Mouse (Mus musculus) MEL (cell line): ENCODE data around the gene Jak3. TPM values are rescaled to one million over a fixed set of nuclear protein-coding genes. Genes with fewer than 3 reads are reported as not detected.

Experiments used
- DNase-seq: peaks from one replicate; pipeline ENCODE4 v3.0.0; 2011; ENCODE audit warnings: low read depth, low spot score
- H3K27ac ChIP-seq: 2 replicates; pipeline ENCODE4 v1.5.1; 2012; ENCODE audit warnings: low read depth, mild to moderate bottlenecking, control low read depth, low read length, moderate library complexity; ENCODE audit not compliant: control insufficient read depth
- H3K27me3 ChIP-seq, 2 experiments: fragments of 150-350 bp in 1 of 2; sonication (generic) in 1 of 2; 2 replicates each; pipeline ENCODE4 v1.6.1; 2012; ENCODE audit warnings: low read length in 2 of 2, mild to moderate bottlenecking in 2 of 2, improper control_type of control experiment in 1 of 2, moderate library complexity in 1 of 2; ENCODE audit not compliant: insufficient read depth in 2 of 2, control insufficient read depth in 1 of 2
- H3K36me3 ChIP-seq, 2 experiments: 2 replicates each; pipeline ENCODE4 v1.6.1; 2012 to 2014; ENCODE audit warnings: low read length in 2 of 2, improper control_type of control experiment in 1 of 2, inconsistent platforms in 1 of 2, mild to moderate bottlenecking in 1 of 2; ENCODE audit not compliant: insufficient read depth in 2 of 2, control insufficient read depth in 1 of 2
- H3K4me1 ChIP-seq, 2 experiments: fragments of 150-350 bp in 1 of 2; sonication (generic) in 1 of 2; 2 replicates each; pipeline ENCODE4 v1.6.1; 2012; ENCODE audit warnings: low read length in 2 of 2, improper control_type of control experiment in 1 of 2, mild to moderate bottlenecking in 1 of 2; ENCODE audit not compliant: insufficient read depth in 2 of 2, control insufficient read depth in 1 of 2
- H3K4me3 ChIP-seq, 2 experiments: fragments of 150-350 bp in 1 of 2; sonication (generic) in 1 of 2; 2 replicates each; pipeline ENCODE4 v1.5.1; 2012; ENCODE audit warnings: low read depth in 2 of 2, low read length in 2 of 2, mild to moderate bottlenecking in 2 of 2, moderate library complexity in 2 of 2, control low read depth in 1 of 2, improper control_type of control experiment in 1 of 2; ENCODE audit not compliant: control insufficient read depth in 1 of 2, insufficient read depth in 1 of 2
- H3K79me2 ChIP-seq: 2 replicates; pipeline ENCODE4 v1.6.1; 2012; ENCODE audit warnings: mild to moderate bottlenecking, low read length, moderate library complexity; ENCODE audit not compliant: control insufficient read depth, poor library complexity, insufficient read depth
- H3K9ac ChIP-seq: 2 replicates; pipeline ENCODE4 v1.6.1; 2012; ENCODE audit warnings: low read depth, mild to moderate bottlenecking, control low read depth, low read length, moderate library complexity; ENCODE audit not compliant: control insufficient read depth, poor library complexity, severe bottlenecking
- H3K9me3 ChIP-seq: fragments of 150-350 bp; sonication (generic); replicated peaks from 2 replicates; pipeline ENCODE4 v1.6.1; 2012; ENCODE audit warnings: mild to moderate bottlenecking, low read length, improper control_type of control experiment, moderate library complexity; ENCODE audit not compliant: insufficient read depth
- CHD1 ChIP-seq: IDR thresholded peaks from 2 replicates; pipeline ENCODE4 v1.6.1; 2012; ENCODE audit warnings: low read depth, mild to moderate bottlenecking, inconsistent platforms, low read length, improper control_type of control experiment
- CHD2 ChIP-seq: IDR thresholded peaks from 2 replicates; pipeline ENCODE4 v1.6.1; 2011; ENCODE audit warnings: low read length, improper control_type of control experiment
- CTCF ChIP-seq, 3 experiments: IDR thresholded peaks in 2 of 3; conservative IDR thresholded peaks in 1 of 3; 2 replicates each; pipeline ENCODE4 v1.5.1; 2011 to 2012; ENCODE audit warnings: low read length in 3 of 3, low read depth in 2 of 3, mild to moderate bottlenecking in 2 of 3, improper control_type of control experiment in 1 of 3, inconsistent platforms in 1 of 3, mixed read lengths in 1 of 3, moderate library complexity in 1 of 3; ENCODE audit not compliant: control insufficient read depth in 1 of 3, insufficient read depth in 1 of 3, poor library complexity in 1 of 3, severe bottlenecking in 1 of 3
- E2F4 ChIP-seq: IDR thresholded peaks from 2 replicates; pipeline ENCODE4 v1.6.1; 2011; ENCODE audit warnings: low read depth, low read length, improper control_type of control experiment, borderline replicate concordance
- EP300 ChIP-seq, 2 experiments: IDR thresholded peaks; 2 replicates each; pipeline ENCODE4 v1.6.1; 2011; ENCODE audit warnings: improper control_type of control experiment in 2 of 2, low read length in 2 of 2, low read depth in 1 of 2, mild to moderate bottlenecking in 1 of 2
- GABPA ChIP-seq: IDR thresholded peaks from 2 replicates; pipeline ENCODE4 v1.6.1; 2012; ENCODE audit warnings: low read depth, mild to moderate bottlenecking, inconsistent platforms, low read length, improper control_type of control experiment, moderate library complexity
- GATA1 ChIP-seq: IDR thresholded peaks from 2 replicates; pipeline ENCODE4 v1.6.1; 2011; ENCODE audit warnings: low read depth, low read length, improper control_type of control experiment
- JUND ChIP-seq: IDR thresholded peaks from 2 replicates; pipeline ENCODE4 v1.6.1; 2011; ENCODE audit warnings: low read depth, mild to moderate bottlenecking, improper control_type of control experiment, low read length
- MAX ChIP-seq: IDR thresholded peaks from 2 replicates; pipeline ENCODE4 v1.6.1; 2011; ENCODE audit warnings: low read length, improper control_type of control experiment
- MAZ ChIP-seq: IDR thresholded peaks from 2 replicates; pipeline ENCODE4 v1.6.1; 2012; ENCODE audit warnings: low read depth, mild to moderate bottlenecking, inconsistent platforms, low read length, improper control_type of control experiment
- MEF2A ChIP-seq: IDR thresholded peaks from 2 replicates; pipeline ENCODE4 v1.6.1; 2014; ENCODE audit warnings: low read depth, mild to moderate bottlenecking, inconsistent platforms, low read length, improper control_type of control experiment; ENCODE audit not compliant: poor library complexity, insufficient replicate concordance, severe bottlenecking; ENCODE audit errors: extremely low read depth
- NRF1 ChIP-seq: IDR thresholded peaks from 2 replicates; pipeline ENCODE4 v1.6.1; 2014; ENCODE audit warnings: low read depth, mild to moderate bottlenecking, inconsistent platforms, low read length, improper control_type of control experiment, moderate library complexity; ENCODE audit not compliant: poor library complexity, insufficient read depth, severe bottlenecking
- POLR2A ChIP-seq, 2 experiments: IDR thresholded peaks; 2 replicates each; pipeline ENCODE4 v1.6.1; 2011 to 2012; ENCODE audit warnings: low read length in 2 of 2, mild to moderate bottlenecking in 2 of 2, control low read depth in 1 of 2, improper control_type of control experiment in 1 of 2, low read depth in 1 of 2, moderate library complexity in 1 of 2; ENCODE audit not compliant: control insufficient read depth in 1 of 2, insufficient read depth in 1 of 2, poor library complexity in 1 of 2
- POLR2AphosphoS2 ChIP-seq: IDR thresholded peaks from 2 replicates; pipeline ENCODE4 v1.6.1; 2011; ENCODE audit warnings: low read length, improper control_type of control experiment
- RAD21 ChIP-seq: IDR thresholded peaks from 2 replicates; pipeline ENCODE4 v1.6.1; 2011; ENCODE audit warnings: mild to moderate bottlenecking, low read depth, low read length, improper control_type of control experiment
- SIN3A ChIP-seq: IDR thresholded peaks from 2 replicates; pipeline ENCODE4 v1.6.1; 2012; ENCODE audit warnings: low read length, improper control_type of control experiment, inconsistent platforms
- TAL1 ChIP-seq: IDR thresholded peaks from 2 replicates; pipeline ENCODE4 v1.6.1; 2012; ENCODE audit warnings: mild to moderate bottlenecking, inconsistent platforms, low read length, moderate library complexity, mixed read lengths
- TBP ChIP-seq: IDR thresholded peaks from 2 replicates; pipeline ENCODE4 v1.8.0; 2011; ENCODE audit warnings: low read depth, low read length, improper control_type of control experiment
- USF1 ChIP-seq: IDR thresholded peaks from 2 replicates; pipeline ENCODE4 v1.6.1; 2014; ENCODE audit warnings: low read depth, mild to moderate bottlenecking, inconsistent platforms, low read length, improper control_type of control experiment, moderate library complexity
- ZMIZ1 ChIP-seq: IDR thresholded peaks from 2 replicates; pipeline ENCODE4 v1.6.1; 2012; ENCODE audit warnings: low read depth, mild to moderate bottlenecking, inconsistent platforms, low read length, improper control_type of control experiment, moderate library complexity
- ZNF384 ChIP-seq: IDR thresholded peaks from 2 replicates; pipeline ENCODE4 v1.6.1; 2012; ENCODE audit warnings: low read depth, mild to moderate bottlenecking, inconsistent platforms, low read length, improper control_type of control experiment
- polyA plus RNA-seq, 2 experiments: library from polyadenylated mRNA; stranded (reverse) in 1 of 2; unstranded in 1 of 2; fragments of >175 nt in 1 of 2; fragments of >200 nt in 1 of 2; gene quantifications; 2 replicates each; pipeline versions ENCODE4 v1.2.1 to v1.2.4; 2012; ENCODE audit warnings: low replicate concordance in 2 of 2, low read depth in 1 of 2; ENCODE audit not compliant: insufficient read length in 2 of 2, insufficient read depth in 1 of 2, missing spikeins in 1 of 2
- total RNA-seq: library from RNA; depleted of rRNA; stranded (reverse); fragments of 300-350 nt; gene quantifications from 2 replicates; pipeline ENCODE4 v1.2.3, GENCODE M21; 2012

Jak3 gene
- total and polyA plus RNA-seq, 3 experiments, result 5.1 to 12.4 TPM; not detected in 1

DNA sequence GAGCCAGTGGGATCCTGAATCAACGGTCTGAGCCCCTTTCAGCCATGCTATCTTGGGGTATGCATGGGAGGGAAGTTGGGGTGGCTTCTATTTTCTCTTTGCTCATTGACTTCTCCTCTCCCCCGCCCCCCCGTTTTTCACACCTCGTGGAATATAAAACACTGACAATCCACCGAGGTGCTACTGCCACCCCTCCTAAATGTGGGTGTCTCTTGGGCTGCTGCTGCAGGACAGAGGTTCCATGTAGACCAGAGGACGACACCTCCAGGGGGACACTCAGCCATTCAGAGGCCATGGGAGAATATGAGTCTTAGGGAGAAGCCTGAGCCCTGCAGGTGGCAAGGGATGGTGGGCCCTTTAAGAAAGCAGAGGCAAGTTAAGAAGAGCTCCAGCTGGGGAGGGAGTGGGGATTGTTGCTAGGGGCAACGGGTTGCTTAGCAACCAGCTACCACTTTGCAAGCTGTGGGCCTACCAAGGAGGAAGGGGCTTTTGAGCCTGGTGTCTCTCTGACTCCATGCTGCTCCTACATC is 43.9 kb downstream of the Jak3 start:
- peaks cover 4 to 12% of the 10 kb centered on the region in 2 experiments for H3K4me1 ChIP-seq
- no peak overlapping the region; the same call in 1 of the 2 replicates for H3K9ac ChIP-seq
- peaks cover 0 to 5% of the 10 kb centered on the region in 2 experiments; a peak in 1 of 4 replicates for H3K36me3 ChIP-seq
- TF ChIP-seq MAX (no peak), SIN3A (0 out of 2 replicates have a peak, but pooled peaks have one; percentile 2)
- TF ChIP-seq, all 39 proteins: peak for 1
- H3K27me3 ChIP-seq, result no peaks in the 10 kb centered on the region
- DNase-seq, result peak; percentile 35
- 0 out of 4 replicates have a peak overlapping the region, but pooled peaks of 1 of the 2 experiments have one; percentile 12 for H3K4me3 ChIP-seq
- H3K27ac ChIP-seq, result peak overlapping the region; percentile 14; the same call in 1 of the 2 replicates
- no peaks in the 10 kb centered on the region for H3K79me2 ChIP-seq
- no peaks in the 10 kb centered on the region for H3K9me3 ChIP-seq

DNA sequence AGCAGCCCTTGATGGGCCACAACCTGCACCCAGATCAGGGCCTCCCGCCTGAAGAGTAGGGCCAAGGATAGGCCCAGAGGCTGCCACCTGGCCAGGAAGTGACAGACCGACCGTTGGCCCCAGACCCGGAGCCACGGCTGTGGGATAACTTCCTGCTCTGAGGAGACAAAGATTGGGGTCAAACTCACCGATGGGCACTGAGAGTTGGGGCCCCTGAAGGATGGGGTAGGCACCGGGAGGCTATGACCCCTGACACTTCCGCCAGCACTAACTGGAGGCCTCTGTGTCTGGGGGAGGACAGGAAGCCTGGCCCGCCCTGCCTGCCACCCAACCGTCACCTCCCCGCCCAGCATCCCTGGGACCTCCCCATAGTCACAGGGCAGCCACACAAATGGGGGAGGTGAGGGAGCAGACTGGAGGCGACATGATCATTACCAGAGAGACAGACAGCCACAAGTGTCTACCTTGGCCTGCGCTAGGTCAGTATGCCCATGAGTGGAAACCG is 47.0 kb downstream of the Jak3 start:
- H3K4me3 ChIP-seq, result no peak overlapping the region
- H3K36me3 ChIP-seq, result peaks cover 0 to 5% of the 10 kb centered on the region in 2 experiments; a peak in 1 of 4 replicates
- H3K27ac ChIP-seq, result no peak overlapping the region
- H3K27me3 ChIP-seq, result no peaks in the 10 kb centered on the region
- no peak overlapping the region for H3K9ac ChIP-seq
- DNase-seq, result no peak
- TF ChIP-seq TAL1 (no peak), E2F4 (no peak), JUND (no peak), ZNF384 (no peak), MEF2A (no peak), CHD2 (no peak), MAZ (no peak)
- TF ChIP-seq, all 39 proteins: peak for 0
- Histone ChIP-seq H3K4me1 (peaks cover 4 to 12% of the 10 kb centered on the region in 2 experiments), H3K9me3 (no peaks in the 10 kb centered on the region), H3K79me2 (no peaks in the 10 kb centered on the region)

DNA sequence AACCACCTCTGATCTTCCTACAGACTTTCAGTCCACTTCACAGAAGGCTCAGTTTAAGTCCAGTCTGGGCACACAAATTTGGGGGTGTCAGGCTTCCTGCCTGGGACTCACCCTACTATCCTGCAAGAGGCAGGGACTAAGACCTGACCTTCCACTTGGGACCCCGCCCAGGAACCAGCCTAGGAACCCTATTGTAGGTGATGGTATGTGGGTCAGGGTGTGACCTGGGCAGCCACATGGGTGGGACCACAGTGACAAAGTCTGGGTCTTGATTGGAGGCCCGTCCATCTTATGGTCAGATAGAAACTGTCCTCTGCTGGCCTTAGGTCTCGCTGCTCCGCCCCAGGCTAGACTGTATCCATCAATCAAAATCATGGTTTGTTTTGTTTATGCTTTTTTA is 48.3 kb downstream of the Jak3 start:
- Histone ChIP-seq H3K27me3 (no peaks in the 10 kb centered on the region), H3K27ac (no peak overlapping the region), H3K36me3 (peaks cover 0 to 5% of the 10 kb centered on the region in 2 experiments; a peak in 1 of 4 replicates), H3K4me1 (peaks cover 4 to 11% of the 10 kb centered on the region in 2 experiments), H3K9ac (no peak overlapping the region), H3K79me2 (no peaks in the 10 kb centered on the region), H3K4me3 (no peak overlapping the region), H3K9me3 (no peaks in the 10 kb centered on the region)
- no peak for DNase-seq
- TF ChIP-seq EP300 (IDR thresholded peaks at IDR 0.05; ENCODE audit: low read depth in 1 of 2, low read length in 2 of 2) (no peak), MAX (no peak), TAL1 (no peak), POLR2A (IDR thresholded peaks at IDR 0.05; ENCODE audit: control insufficient read depth in 1 of 2, insufficient read depth in 1 of 2, low read depth in 1 of 2, low read length in 2 of 2, poor library complexity in 1 of 2) (no peak), CTCF (IDR thresholded peaks at IDR 0.05 in 2 of 3, conservative IDR thresholded peaks at IDR 0.05 in 1 of 3; ENCODE audit: control insufficient read depth in 1 of 3, insufficient read depth in 1 of 3, low read depth in 2 of 3, low read length in 3 of 3, poor library complexity in 1 of 3, severe bottlenecking in 1 of 3) (no peak), USF1 (no peak), GATA1 (no peak), POLR2AphosphoS2 (no peak), ZMIZ1 (no peak), GABPA (no peak), CHD1 (no peak), NRF1 (no peak), TBP (no peak), CHD2 (no peak), RAD21 (no peak), SIN3A (no peak)
